Mouse (Mus musculus): ENCODE measurements around the gene Arnt2.

- TF ChIP-seq POLR2A (IDR thresholded peaks at IDR 0.05; ENCODE audit: low read depth, low read length) (no peak), CTCF (conservative IDR thresholded peaks at IDR 0.05 in 1 of 2, IDR thresholded peaks at IDR 0.05 in 1 of 2; ENCODE audit: low read depth in 2 of 2, low read length in 2 of 2) (no peak), MAX (IDR thresholded peaks at IDR 0.05; ENCODE audit: low read length) (no peak), TCF12 (IDR thresholded peaks at IDR 0.05; ENCODE audit: low read depth, low read length) (no peak), HCFC1 (IDR thresholded peaks at IDR 0.05; ENCODE audit: low read depth, low read length) (no peak), CHD1 (IDR thresholded peaks at IDR 0.05; ENCODE audit: low read depth, low read length) (no peak), MYC (IDR thresholded peaks at IDR 0.05; ENCODE audit: low read depth, low read length) (no peak), RCOR1 (conservative IDR thresholded peaks at IDR 0.05; ENCODE audit: low read depth, low read length) (no peak), ZC3H11A (IDR thresholded peaks at IDR 0.05; ENCODE audit: low read depth, low read length) (no peak), SIN3A (IDR thresholded peaks at IDR 0.05; ENCODE audit: low read length) (no peak), TBP (conservative IDR thresholded peaks at IDR 0.05; ENCODE audit: low read depth, low read length) (no peak), CHD2 (IDR thresholded peaks at IDR 0.05; ENCODE audit: low read length) (no peak)
Measured at GRCm38 (mm10) chr7:84336580-84336886, 73.4 kb downstream of the Arnt2 start.
